Mouse (Mus musculus): ENCODE measurements around the gene Strc. TPM values are rescaled to one million over a fixed set of nuclear protein-coding genes. Genes with fewer than 3 reads are reported as not detected.
"Not testable (repeated sequence)": the region's sequence is repeated elsewhere in the genome, so short reads cannot be mapped to it uniquely, and the experiment has no call there.

Gene Strc
- not detected in 2 replicates for polyA plus RNA-seq (2015; fragmentation: Nextera tagmentation; extraction: Ambion mirVana)

DNA sequence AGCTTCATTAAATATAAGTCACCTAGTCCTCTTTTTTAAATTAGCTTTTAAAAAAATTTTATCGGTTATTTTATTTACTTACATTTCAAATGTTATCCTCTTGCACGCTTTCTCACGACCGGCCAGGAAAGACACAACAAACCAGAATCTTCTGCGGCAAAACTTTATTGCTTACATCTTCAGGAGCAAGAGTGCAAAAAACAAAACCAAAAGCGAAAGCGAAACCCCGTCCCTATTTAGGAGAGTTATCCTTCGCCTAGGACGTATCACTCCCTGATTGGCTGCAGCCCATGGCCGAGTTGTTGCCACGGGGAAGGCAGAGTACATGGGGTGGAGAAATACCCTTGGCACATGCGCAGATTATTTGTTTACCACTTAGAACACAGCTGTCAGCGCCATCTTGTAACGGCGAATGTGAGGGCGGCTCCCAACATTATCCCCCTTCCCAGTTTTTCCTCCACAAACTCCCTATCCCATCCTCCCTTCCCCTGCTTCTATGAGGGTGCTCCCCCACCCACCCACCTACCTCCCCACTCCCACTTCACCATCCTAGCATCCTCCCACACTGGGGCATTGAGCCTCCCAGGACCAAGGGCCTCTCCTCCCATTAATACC, at the start of gene Strc:
TSS of gene Strc (minus strand) at position 208 of the 615 bp plus-strand sequence.
- H3K9ac ChIP-seq; H3K27me3 ChIP-seq; H3K4me2 ChIP-seq; H3K4me1 ChIP-seq (replicated peaks); H3K36me3 ChIP-seq; H3K4me3 ChIP-seq; H3K27ac ChIP-seq; H3K9me3 ChIP-seq (replicated peaks); ATAC-seq (replicated peaks; ENCODE audit: insufficient number of reproducible peaks, insufficient read depth, low FRiP score, low read depth): not testable (repeated sequence)
- 94% methylated on average over 17 of the region's 17 CpGs for WGBS

DNA sequence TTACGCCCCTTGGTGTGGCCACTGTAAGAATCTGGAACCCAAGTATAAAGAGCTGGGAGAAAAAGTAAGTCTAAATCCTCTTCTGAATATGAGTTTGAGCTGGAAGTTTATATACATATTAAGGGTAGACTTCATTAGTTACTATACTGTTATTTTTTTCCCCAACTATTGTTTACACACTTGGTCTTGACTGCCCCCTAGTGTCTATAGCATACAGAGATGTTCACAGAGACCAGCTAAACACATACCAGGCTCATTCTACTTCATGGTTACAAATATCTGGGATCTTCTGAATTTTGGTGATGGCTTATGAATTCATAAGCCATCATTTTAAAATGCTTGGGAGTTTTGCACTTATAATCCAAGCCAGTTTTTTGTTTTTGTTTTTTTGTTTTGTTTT, 47.9 kb upstream of the Strc start:
- Histone ChIP-seq H3K27ac (no peak overlapping the region), H3K4me1 (replicated peaks) (no peaks in the 10 kb centered on the region)
- 92% methylated on average over 1 of the region's 1 CpGs for WGBS

DNA sequence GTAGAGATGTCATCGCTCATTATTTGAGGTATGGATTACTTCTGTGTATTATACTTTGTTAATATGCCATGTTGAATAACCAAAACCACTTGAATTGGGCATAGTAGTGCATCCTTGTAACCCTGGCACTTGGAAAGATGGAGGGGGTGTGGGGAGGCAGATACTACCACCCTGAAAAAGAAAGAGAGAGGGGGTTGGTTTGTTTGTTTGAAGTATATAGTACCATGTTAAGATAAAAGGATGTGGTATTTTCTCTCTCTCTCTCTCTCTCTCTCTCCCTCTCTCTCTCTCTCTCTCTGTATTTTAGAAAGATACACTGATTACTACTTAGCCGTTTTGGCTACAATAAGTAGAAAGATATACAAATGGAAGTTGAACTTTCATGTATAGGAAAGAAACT, 38.9 kb upstream of the Strc start:
- H3K4me2 ChIP-seq: no peak overlapping the region
- peaks cover 89% of the 10 kb centered on the region for H3K36me3 ChIP-seq
- H3K9ac ChIP-seq: no peak overlapping the region
- H3K27me3 ChIP-seq: no peaks in the 10 kb centered on the region
- ATAC-seq (replicated peaks; ENCODE audit: insufficient number of reproducible peaks, insufficient read depth, low FRiP score, low read depth): no peak
- no peaks in the 10 kb centered on the region for H3K4me1 ChIP-seq (replicated peaks)
- no peak overlapping the region for H3K4me3 ChIP-seq
- no peaks in the 10 kb centered on the region for H3K9me3 ChIP-seq (replicated peaks)
- H3K27ac ChIP-seq: no peak overlapping the region
- WGBS: 91% methylated on average over 2 of the region's 2 CpGs

More for the DNA sequence above, 47.9 kb upstream of the Strc start:
- H3K36me3 ChIP-seq: peaks cover 92% of the 10 kb centered on the region
- no peaks in the 10 kb centered on the region for H3K27me3 ChIP-seq
- no peak overlapping the region for H3K4me2 ChIP-seq
- H3K9me3 ChIP-seq (replicated peaks): no peaks in the 10 kb centered on the region
- H3K4me3 ChIP-seq: no peak overlapping the region
- no peak overlapping the region for H3K9ac ChIP-seq
- no peak for ATAC-seq (replicated peaks; ENCODE audit: insufficient number of reproducible peaks, insufficient read depth, low FRiP score, low read depth)

DNA sequence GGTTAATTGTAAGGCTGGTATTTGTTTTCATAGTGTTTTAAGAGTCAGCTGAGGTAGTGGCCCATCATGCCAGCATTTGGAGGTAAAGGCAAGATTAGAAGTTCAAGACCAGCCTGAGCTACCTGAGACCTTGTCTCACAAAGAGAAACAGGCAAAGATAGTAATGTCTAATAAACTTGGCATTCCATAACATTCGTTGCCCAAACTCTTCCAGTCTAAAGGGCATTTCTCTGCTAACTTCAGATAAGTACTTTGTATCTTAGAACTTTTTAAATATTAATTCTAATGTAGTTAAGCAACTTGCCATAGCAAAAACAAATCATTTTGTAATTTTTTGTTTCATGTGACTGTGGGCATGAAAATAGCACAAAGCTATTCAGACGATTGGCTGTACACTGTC, 36.2 kb upstream of the Strc start:
- H3K27ac ChIP-seq: no peak overlapping the region
- H3K9ac ChIP-seq: no peak overlapping the region
- no peak overlapping the region for H3K4me2 ChIP-seq
- no peaks in the 10 kb centered on the region for H3K9me3 ChIP-seq (replicated peaks)
- 0 out of 2 replicates have a peak, but pooled peaks cover 2% of the 10 kb centered on the region for H3K4me1 ChIP-seq (replicated peaks)
- H3K4me3 ChIP-seq: no peak overlapping the region
- H3K36me3 ChIP-seq: peaks cover 77% of the 10 kb centered on the region
- ATAC-seq (replicated peaks; ENCODE audit: insufficient number of reproducible peaks, insufficient read depth, low FRiP score, low read depth): no peak
- WGBS: 86% methylated on average over 2 of the region's 2 CpGs
- H3K27me3 ChIP-seq: no peaks in the 10 kb centered on the region

DNA sequence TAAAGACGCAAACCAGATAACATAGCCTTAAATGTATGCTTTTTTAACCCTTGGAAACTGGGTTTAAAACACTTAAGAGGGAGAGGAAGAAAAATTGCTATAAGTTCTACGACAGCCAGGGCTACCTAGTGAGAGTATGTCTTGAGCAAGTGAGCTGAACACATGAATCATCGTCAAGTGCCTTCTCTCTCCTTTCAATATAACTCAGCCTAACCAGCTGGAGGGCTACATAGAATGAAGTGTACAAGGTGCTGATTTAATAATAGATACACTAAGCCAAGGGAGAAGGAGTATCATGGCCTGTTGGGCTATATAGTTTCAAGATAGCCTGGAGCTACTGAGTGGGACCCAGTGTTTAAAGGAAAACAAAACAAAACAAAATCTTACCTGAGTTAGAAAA, 31.5 kb upstream of the Strc start:
- H3K4me3 ChIP-seq: no peak overlapping the region
- no peak overlapping the region for H3K4me2 ChIP-seq
- peaks cover 17% of the 10 kb centered on the region for H3K4me1 ChIP-seq (replicated peaks)
- H3K27me3 ChIP-seq: no peaks in the 10 kb centered on the region
- 75% methylated on average over 3 of the region's 3 CpGs for WGBS
- H3K9me3 ChIP-seq (replicated peaks): no peaks in the 10 kb centered on the region
- H3K36me3 ChIP-seq: peaks cover 41% of the 10 kb centered on the region
- no peak overlapping the region for H3K27ac ChIP-seq
- H3K9ac ChIP-seq: no peak overlapping the region
- ATAC-seq (replicated peaks; ENCODE audit: insufficient number of reproducible peaks, insufficient read depth, low FRiP score, low read depth): no peak

DNA sequence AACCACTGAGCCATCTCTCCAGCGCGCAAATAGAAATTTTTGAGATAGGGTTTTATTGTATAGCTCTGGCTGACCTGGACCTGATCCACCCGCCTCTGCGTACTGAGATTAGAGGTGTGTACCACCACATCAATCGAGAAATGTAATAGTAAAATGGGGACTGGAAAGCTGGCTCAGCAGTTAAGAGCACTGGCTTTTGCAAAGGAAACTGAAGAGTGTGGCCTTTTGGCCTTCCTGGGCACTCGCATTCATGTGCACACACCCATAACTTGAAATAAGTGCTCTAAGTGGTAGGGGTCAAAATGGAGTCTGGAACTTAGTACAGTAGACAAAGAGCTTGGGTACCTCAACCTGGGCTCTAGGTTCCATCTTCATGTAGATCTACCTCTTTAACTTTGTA, 29.4 kb upstream of the Strc start:
- H3K4me1 ChIP-seq (replicated peaks): peaks cover 20% of the 10 kb centered on the region
- no peaks in the 10 kb centered on the region for H3K27me3 ChIP-seq
- no peak overlapping the region for H3K27ac ChIP-seq
- H3K4me2 ChIP-seq: peak overlapping the region; percentile 72
- WGBS: 81% methylated on average over 6 of the region's 6 CpGs
- no peak for ATAC-seq (replicated peaks; ENCODE audit: insufficient number of reproducible peaks, insufficient read depth, low FRiP score, low read depth)
- H3K36me3 ChIP-seq: peaks cover 23% of the 10 kb centered on the region
- no peaks in the 10 kb centered on the region for H3K9me3 ChIP-seq (replicated peaks)
- H3K9ac ChIP-seq: no peak overlapping the region
- no peak overlapping the region; the same call in 1 of the 2 replicates for H3K4me3 ChIP-seq

DNA sequence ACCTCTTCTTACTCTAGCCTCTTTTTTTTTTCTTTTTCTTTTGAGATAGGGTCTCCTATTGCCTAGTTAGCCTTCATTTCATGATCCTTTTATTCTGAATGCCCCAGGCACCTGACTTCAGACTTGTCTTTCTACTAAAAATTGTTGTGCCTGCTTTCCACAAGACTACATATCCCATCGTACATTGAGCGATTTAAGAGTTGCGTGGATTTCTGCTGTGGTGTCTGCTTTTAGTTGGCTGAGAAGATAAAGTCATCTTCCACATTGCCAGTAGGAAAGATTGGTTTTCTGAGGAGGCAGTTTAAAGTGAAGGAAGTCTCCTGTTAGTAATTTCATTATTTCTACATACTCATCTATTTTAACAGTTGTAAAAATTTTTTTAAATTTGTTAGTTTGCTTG, 28.6 kb upstream of the Strc start:
- ATAC-seq (replicated peaks; ENCODE audit: insufficient number of reproducible peaks, insufficient read depth, low FRiP score, low read depth): no peak
- 48% methylated on average over 3 of the region's 3 CpGs for WGBS

DNA sequence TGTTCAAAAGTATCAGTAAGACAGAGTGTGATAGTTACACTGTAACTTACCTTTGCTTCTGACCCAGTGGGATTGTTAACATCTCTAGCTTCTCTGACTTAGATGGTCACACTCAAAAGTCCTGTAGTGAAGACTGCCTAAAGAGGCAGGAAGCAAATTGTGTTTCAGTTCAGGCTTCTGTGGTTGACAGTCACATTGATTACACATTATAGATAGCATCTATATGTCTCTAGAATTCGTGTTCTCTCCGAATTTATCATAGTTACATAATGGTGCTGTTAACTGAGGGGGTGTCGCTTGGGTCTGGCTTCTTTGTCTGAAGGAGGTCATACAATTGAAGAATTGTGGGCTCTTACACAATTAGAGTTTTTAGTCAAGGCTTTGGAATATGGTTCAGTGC, 28.1 kb upstream of the Strc start:
- ATAC-seq (replicated peaks; ENCODE audit: insufficient number of reproducible peaks, insufficient read depth, low FRiP score, low read depth): no peak
- 29% methylated on average over 3 of the region's 3 CpGs for WGBS
- Histone ChIP-seq H3K27ac (no peak overlapping the region), H3K27me3 (no peaks in the 10 kb centered on the region), H3K9me3 (replicated peaks) (no peaks in the 10 kb centered on the region), H3K36me3 (peaks cover 17% of the 10 kb centered on the region), H3K4me1 (replicated peaks) (peaks cover 20% of the 10 kb centered on the region), H3K9ac (peak overlapping the region; percentile 100; the same call in 1 of the 2 replicates), H3K4me2 (peak overlapping the region; percentile 72), H3K4me3 (peak overlapping the region; percentile 100)

More for the DNA sequence above, 28.6 kb upstream of the Strc start:
- Histone ChIP-seq H3K36me3 (peaks cover 19% of the 10 kb centered on the region), H3K4me2 (peak overlapping the region; percentile 72), H3K4me3 (peak overlapping the region; percentile 100), H3K27ac (no peak overlapping the region), H3K9ac (0 out of 2 replicates have a peak overlapping the region, but pooled peaks have one; percentile 100), H3K4me1 (replicated peaks) (peaks cover 20% of the 10 kb centered on the region), H3K9me3 (replicated peaks) (no peaks in the 10 kb centered on the region), H3K27me3 (no peaks in the 10 kb centered on the region)

DNA sequence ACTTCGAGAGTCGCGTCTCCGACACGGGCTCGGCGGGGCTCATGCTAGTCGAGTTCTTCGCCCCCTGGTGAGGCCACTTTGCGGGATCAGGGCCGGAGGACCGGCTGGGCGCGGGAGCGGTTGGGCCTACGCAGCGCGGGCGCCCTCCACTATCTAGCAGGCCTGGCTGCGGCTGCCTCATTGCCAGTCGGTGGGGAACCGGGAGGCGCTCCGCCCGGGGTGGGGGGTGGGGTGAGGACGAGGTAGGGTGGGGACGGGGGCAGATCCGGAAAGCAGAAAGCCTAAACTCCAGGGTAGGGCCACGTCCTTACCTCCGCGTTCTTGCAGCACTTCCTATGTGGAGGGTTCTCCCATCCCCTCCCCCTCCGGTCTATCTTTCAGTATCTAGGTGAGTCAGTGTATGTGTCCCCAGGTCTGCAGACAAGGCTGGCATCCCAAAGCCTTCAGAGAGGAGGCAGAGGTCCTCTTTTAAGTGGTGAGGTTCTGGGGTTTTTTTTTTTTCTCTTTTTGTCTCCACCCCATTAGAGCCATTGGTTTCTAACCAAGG, 27.2 kb upstream of the Strc start:
- peak; percentile 54 for ATAC-seq (replicated peaks; ENCODE audit: insufficient number of reproducible peaks, insufficient read depth, low FRiP score, low read depth)
- Histone ChIP-seq H3K4me1 (replicated peaks) (peaks cover 20% of the 10 kb centered on the region), H3K27me3 (no peaks in the 10 kb centered on the region), H3K4me3 (peak overlapping the region; percentile 100), H3K9me3 (replicated peaks) (no peaks in the 10 kb centered on the region), H3K4me2 (peak overlapping the region; percentile 72), H3K27ac (peak overlapping the region; percentile 99), H3K9ac (peak overlapping the region; percentile 100), H3K36me3 (peaks cover 17% of the 10 kb centered on the region)
- 0% methylated on average over 32 of the region's 32 CpGs for WGBS

DNA sequence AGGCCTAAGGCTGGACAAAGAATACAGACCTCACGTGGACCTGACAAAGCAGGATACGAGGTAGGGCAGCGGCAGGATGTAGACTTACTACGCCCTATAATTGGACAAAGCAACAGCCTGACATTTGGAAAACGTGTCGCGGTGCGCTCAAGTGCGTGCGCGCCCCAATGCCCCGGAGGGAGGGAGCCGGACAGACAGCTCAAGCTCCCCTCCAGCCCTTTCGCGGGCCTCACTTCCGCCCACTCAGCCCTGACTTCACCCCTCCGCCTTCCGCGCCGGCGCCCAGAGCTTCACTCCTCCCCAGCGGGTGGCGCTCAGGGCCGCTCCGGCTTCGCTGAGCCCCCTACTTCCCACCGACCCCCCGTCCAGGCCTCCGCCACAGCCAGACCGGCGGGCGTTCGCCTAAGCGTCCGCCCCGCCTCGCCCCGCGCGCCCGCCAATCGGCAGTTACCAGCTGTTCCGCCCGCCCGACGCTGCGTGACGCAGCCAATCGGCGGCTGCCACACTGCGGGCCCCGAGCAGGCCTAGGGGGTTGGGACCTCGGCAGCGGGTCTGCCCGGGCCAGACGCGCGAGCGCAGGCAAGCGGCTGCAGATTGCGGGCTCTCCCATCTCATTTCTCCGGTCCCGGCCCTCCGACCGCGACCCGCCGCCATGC, 26.5 kb upstream of the Strc start, which contains the start of the genes Pdia3 and Catsper2:
TSS of gene Pdia3 (plus strand) at position 389 of the 656 bp plus-strand sequence.
TSS of gene Catsper2 (minus strand) at position 406 of the 656 bp plus-strand sequence.
- Histone ChIP-seq H3K9me3 (replicated peaks) (no peaks in the 10 kb centered on the region), H3K9ac (peak within 1 kb of the TSS; percentile 100), H3K27me3 (no peaks in the 10 kb centered on the region), H3K36me3 (peaks cover 11% of the 10 kb centered on the region), H3K4me1 (replicated peaks) (peaks cover 18% of the 10 kb centered on the region), H3K27ac (peak within 1 kb of the TSS; percentile 99), H3K4me2 (peak within 1 kb of the TSS; percentile 72), H3K4me3 (peak within 1 kb of the TSS; percentile 100)
- ATAC-seq (replicated peaks; ENCODE audit: insufficient number of reproducible peaks, insufficient read depth, low FRiP score, low read depth): peak; percentile 98
- WGBS: under 1% methylated on average over 68 of the region's 68 CpGs

DNA sequence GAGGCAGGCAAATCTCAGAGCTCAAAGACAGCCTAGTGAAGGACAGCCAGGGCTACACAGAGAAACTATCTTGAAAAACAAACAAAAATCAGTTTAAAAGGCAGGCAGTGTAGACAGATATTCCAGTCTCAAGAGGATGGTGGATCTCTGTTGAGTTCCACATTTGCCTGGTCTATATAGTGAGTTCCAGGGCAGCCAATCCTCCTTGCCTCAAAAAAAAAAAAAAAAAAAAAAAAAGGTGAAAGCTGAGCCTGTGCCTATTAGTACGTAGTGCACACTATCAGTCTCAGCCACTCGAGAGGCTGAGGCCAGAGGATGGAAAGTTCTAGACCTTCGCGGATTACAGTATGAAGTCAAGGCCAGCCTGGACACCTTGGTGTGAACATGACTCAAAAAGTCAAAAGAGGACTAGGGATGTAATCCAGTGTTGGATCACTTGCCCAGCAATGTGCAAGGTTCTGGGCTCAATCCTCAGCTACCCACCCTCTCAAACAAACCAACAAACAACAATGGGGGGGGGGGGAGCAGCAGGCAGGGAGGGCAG, 25.9 kb upstream of the Strc start:
- Histone ChIP-seq H3K9ac (peak overlapping the region; percentile 100), H3K36me3 (peaks cover 5% of the 10 kb centered on the region), H3K9me3 (replicated peaks) (no peaks in the 10 kb centered on the region), H3K4me3 (peak overlapping the region; percentile 100), H3K4me1 (replicated peaks) (peaks cover 18% of the 10 kb centered on the region), H3K27me3 (no peaks in the 10 kb centered on the region), H3K27ac (peak overlapping the region; percentile 99), H3K4me2 (peak overlapping the region; percentile 72)
- ATAC-seq (replicated peaks; ENCODE audit: insufficient number of reproducible peaks, insufficient read depth, low FRiP score, low read depth): no peak
- 6% methylated on average over 4 of the region's 4 CpGs for WGBS
